Mouse (Mus musculus) myocyte (in vitro differentiated cells): ENCODE measurements around the gene Rps17. TPM values are rescaled to one million over a fixed set of nuclear protein-coding genes. Genes with fewer than 3 reads are reported as not detected.

Experiments
- H3K27me3 ChIP-seq: one replicate; pipeline ENCODE4 v1.6.1; 2011; ENCODE audit not compliant: control insufficient read depth, insufficient read depth, insufficient read length
- H3K36me3 ChIP-seq: one replicate; pipeline ENCODE4 v1.6.1; 2011; ENCODE audit not compliant: control insufficient read depth, insufficient read depth
- H3K4me2 ChIP-seq: one replicate; pipeline ENCODE4 v1.6.1; 2011; ENCODE audit warnings: low read depth, control low read depth
- H3K4me3 ChIP-seq: one replicate; pipeline ENCODE4 v1.5.1; 2011; ENCODE audit warnings: mild to moderate bottlenecking, control low read depth, moderate library complexity
- H3K79me2 ChIP-seq: one replicate; pipeline ENCODE4 v1.6.1; 2011; ENCODE audit not compliant: control insufficient read depth, insufficient read depth
- H3ac ChIP-seq: one replicate; pipeline ENCODE4 v1.6.1; 2011; ENCODE audit not compliant: control insufficient read depth, insufficient read length
- CEBPB ChIP-seq: IDR thresholded peaks from 2 replicates; pipeline ENCODE4 v1.6.1; 2011; ENCODE audit warnings: mild to moderate bottlenecking, moderate library complexity; ENCODE audit not compliant: poor library complexity, insufficient read depth, severe bottlenecking
- E2F4 ChIP-seq: IDR thresholded peaks from one replicate; pipeline ENCODE4 v1.6.1; 2011; ENCODE audit warnings: mild to moderate bottlenecking, control low read depth, moderate library complexity; ENCODE audit not compliant: insufficient read depth
- MAX ChIP-seq: IDR thresholded peaks from one replicate; pipeline ENCODE4 v1.6.1; 2011; ENCODE audit warnings: low read depth, mild to moderate bottlenecking, control low read depth
- MYOD1 ChIP-seq, 3 experiments: IDR thresholded peaks; one replicate each; pipeline ENCODE4 v1.6.1; 2011; ENCODE audit warnings: control low read depth in 2 of 3, low read depth in 2 of 3, mild to moderate bottlenecking in 2 of 3, moderate library complexity in 1 of 3; ENCODE audit not compliant: insufficient read length in 2 of 3, control insufficient read depth in 1 of 3
- MYOG ChIP-seq, 3 experiments: IDR thresholded peaks; one replicate each; pipeline ENCODE4 v1.6.1; 2011; ENCODE audit warnings: control low read depth in 2 of 3, low read depth in 2 of 3, mild to moderate bottlenecking in 2 of 3; ENCODE audit not compliant: insufficient read length in 2 of 3, control insufficient read depth in 1 of 3, insufficient read depth in 1 of 3
- POLR2A ChIP-seq: IDR thresholded peaks from one replicate; pipeline ENCODE4 v1.6.1; 2011; ENCODE audit warnings: low read depth, mild to moderate bottlenecking, control low read depth, moderate library complexity; ENCODE audit not compliant: insufficient read length
- POLR2AphosphoS2 ChIP-seq: IDR thresholded peaks from one replicate; pipeline ENCODE4 v1.6.1; 2011; ENCODE audit warnings: low read depth, control low read depth; ENCODE audit not compliant: insufficient read length
- REST ChIP-seq: IDR thresholded peaks from one replicate; pipeline ENCODE4 v1.6.1; 2011; ENCODE audit warnings: mild to moderate bottlenecking, control low read depth, moderate library complexity; ENCODE audit not compliant: insufficient read depth, insufficient read length
- SRF ChIP-seq: IDR thresholded peaks from one replicate; pipeline ENCODE4 v1.6.1; 2011; ENCODE audit warnings: low read depth; ENCODE audit not compliant: control insufficient read depth, insufficient read length
- TCF12 ChIP-seq: IDR thresholded peaks from one replicate; pipeline ENCODE4 v1.6.1; 2011; ENCODE audit warnings: mild to moderate bottlenecking, control low read depth; ENCODE audit not compliant: poor library complexity, insufficient read depth, severe bottlenecking
- TCF3 ChIP-seq: IDR thresholded peaks from one replicate; pipeline ENCODE4 v1.6.1; 2011; ENCODE audit warnings: low read depth, control low read depth; ENCODE audit not compliant: insufficient read length
- USF1 ChIP-seq: IDR thresholded peaks from one replicate; pipeline ENCODE4 v1.6.1; 2011; ENCODE audit warnings: low read depth, mild to moderate bottlenecking, control low read depth, moderate library complexity
- polyA plus RNA-seq: library from polyadenylated mRNA; unstranded; fragments of >200 nt; fragmentation: generic; extraction: Trizol; gene quantifications from one replicate; pipeline ENCODE4 v1.2.1, GENCODE M21; 2012; ENCODE audit warnings: missing spikeins

Rps17 gene
- polyA plus RNA-seq, 1 experiment: 2,418 TPM

GRCm38 (mm10) chr7:81301323-81301722, 43.7 kb downstream of the Rps17 start:
- no peak for TF ChIP-seq POLR2A
- no peak for TF ChIP-seq MAX
- TF ChIP-seq MYOD1 (IDR thresholded peaks at IDR 0.05; ENCODE audit: control insufficient read depth in 1 of 3, insufficient read length in 2 of 3, low read depth in 2 of 3): no peak
- TF ChIP-seq MYOG (IDR thresholded peaks at IDR 0.05; ENCODE audit: control insufficient read depth in 1 of 3, insufficient read depth in 1 of 3, insufficient read length in 2 of 3, low read depth in 2 of 3): no peak
- no peak for TF ChIP-seq USF1
- no peak for TF ChIP-seq CEBPB
- TF ChIP-seq POLR2AphosphoS2: no peak
- no peak for TF ChIP-seq TCF12
- no peak for TF ChIP-seq TCF3
- no peak for TF ChIP-seq REST
- no peak for TF ChIP-seq E2F4
- Histone ChIP-seq H3ac (no peak overlapping the region), H3K4me3 (no peak overlapping the region)

DNA sequence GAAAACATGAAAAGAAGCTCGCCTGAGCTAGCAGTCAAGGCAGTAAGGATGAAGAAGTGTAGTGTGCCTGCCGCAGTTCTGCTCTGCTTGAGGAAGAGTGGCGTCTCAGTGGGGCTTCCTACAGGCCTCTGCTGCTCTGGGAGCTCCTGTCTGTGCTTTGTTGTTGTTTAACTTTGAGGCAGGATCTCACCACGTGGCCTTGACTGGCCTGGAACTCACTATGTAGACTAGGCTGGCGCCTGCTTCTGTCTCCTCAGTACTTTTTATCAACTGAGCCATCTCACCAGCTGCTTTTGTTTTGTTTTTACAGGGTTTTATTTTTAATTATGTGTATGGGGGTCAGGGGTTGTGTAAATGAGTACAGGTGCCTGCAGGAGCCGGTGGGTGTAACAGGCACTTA, 46.8 kb downstream of the Rps17 start:
- Histone ChIP-seq H3ac (no peak overlapping the region), H3K4me3 (no peak overlapping the region), H3K4me2 (no peak overlapping the region), H3K79me2 (no peaks in the 10 kb centered on the region), H3K27me3 (no peaks in the 10 kb centered on the region), H3K36me3 (no peaks in the 10 kb centered on the region)
- TF ChIP-seq POLR2AphosphoS2 (no peak), REST (no peak), MYOD1 (IDR thresholded peaks at IDR 0.05; ENCODE audit: control insufficient read depth in 1 of 3, insufficient read length in 2 of 3, low read depth in 2 of 3) (no peak), TCF12 (no peak), POLR2A (no peak), CEBPB (no peak), E2F4 (no peak), MAX (no peak), TCF3 (no peak), MYOG (IDR thresholded peaks at IDR 0.05; ENCODE audit: control insufficient read depth in 1 of 3, insufficient read depth in 1 of 3, insufficient read length in 2 of 3, low read depth in 2 of 3) (no peak), USF1 (no peak), SRF (no peak)

More at GRCm38 (mm10) chr7:81301323-81301722, 43.7 kb downstream of the Rps17 start:
- Histone ChIP-seq H3K79me2 (no peaks in the 10 kb centered on the region), H3K27me3 (no peaks in the 10 kb centered on the region), H3K36me3 (no peaks in the 10 kb centered on the region), H3K4me2 (no peak overlapping the region)

DNA sequence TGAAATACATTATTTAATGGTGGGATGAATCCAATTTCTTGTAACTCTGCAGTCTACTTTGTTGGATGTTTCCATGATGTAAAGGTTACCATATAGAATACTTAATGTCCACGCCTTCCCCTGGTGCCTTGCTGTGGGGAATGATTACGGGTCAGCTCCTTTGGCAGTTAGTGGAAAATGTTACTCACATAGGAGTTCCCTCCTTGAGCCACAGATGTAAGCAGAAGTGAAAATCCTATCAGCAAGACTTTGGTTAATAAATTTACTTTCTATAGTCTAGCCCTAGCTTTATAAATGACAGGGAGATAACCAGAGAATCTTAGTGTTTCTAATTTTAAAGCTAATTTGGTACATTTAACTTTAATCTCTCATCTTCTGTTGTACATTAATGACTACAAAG, 49.9 kb downstream of the Rps17 start:
- Histone ChIP-seq H3K36me3 (no peaks in the 10 kb centered on the region), H3K27me3 (no peaks in the 10 kb centered on the region), H3K79me2 (no peaks in the 10 kb centered on the region), H3ac (no peak overlapping the region), H3K4me3 (no peak overlapping the region), H3K4me2 (no peak overlapping the region)
- TF ChIP-seq MAX: no peak
- TF ChIP-seq POLR2AphosphoS2: no peak
- TF ChIP-seq TCF3: no peak
- TF ChIP-seq E2F4: no peak
- TF ChIP-seq SRF: no peak
- no peak for TF ChIP-seq CEBPB

Other genes with a start within 250 kb of the Rps17 start
- not detected for gene Slc28a1, start 230.5 kb downstream of the Rps17 start, polyA plus RNA-seq
- gene Pde8a, start 131.7 kb downstream of the Rps17 start, polyA plus RNA-seq: 3.5 TPM
- 1.3 TPM for gene Cpeb1, start 110.2 kb upstream of the Rps17 start, polyA plus RNA-seq
- not detected for gene Ap3b2, start 148.7 kb upstream of the Rps17 start, polyA plus RNA-seq
- not detected for gene BC048679, start 153.0 kb upstream of the Rps17 start, polyA plus RNA-seq
- 4.8 TPM for gene Fsd2, start 221.7 kb upstream of the Rps17 start, polyA plus RNA-seq
- 4.0 TPM for gene Whamm, start 226.0 kb upstream of the Rps17 start, polyA plus RNA-seq